Mouse (Mus musculus) limb, embryonic 10.5 days (tissue): ENCODE measurements around the gene Eipr1. TPM values are rescaled to one million over a fixed set of nuclear protein-coding genes. Genes with fewer than 3 reads are reported as not detected.

Experiments
- DNase-seq: peaks from one replicate; pipeline ENCODE4 v3.0.0-alpha.2; 2017; ENCODE audit warnings: low spot score
- H3K27ac ChIP-seq: fragments of 300-500 bp; sonication (generic); 2 replicates; pipeline ENCODE4 v1.5.1; 2016; ENCODE audit warnings: mild to moderate bottlenecking
- H3K27me3 ChIP-seq: fragments of 300-500 bp; sonication (generic); 2 replicates; pipeline ENCODE4 v1.6.1; 2016; ENCODE audit warnings: low read depth, mild to moderate bottlenecking; ENCODE audit not compliant: poor library complexity, severe bottlenecking
- H3K36me3 ChIP-seq: fragments of 300-500 bp; sonication (generic); 2 replicates; pipeline ENCODE4 v1.6.1; 2016; ENCODE audit warnings: mild to moderate bottlenecking, moderate library complexity
- H3K4me1 ChIP-seq: fragments of 300-500 bp; sonication (generic); 2 replicates; pipeline ENCODE4 v1.6.1; 2016
- H3K4me3 ChIP-seq: fragments of 300-500 bp; sonication (generic); 2 replicates; pipeline ENCODE4 v1.5.1; 2016; ENCODE audit warnings: mild to moderate bottlenecking, moderate library complexity
- H3K9me3 ChIP-seq: fragments of 300-500 bp; sonication (generic); replicated peaks from 2 replicates; pipeline ENCODE4 v1.6.1; 2016; ENCODE audit warnings: mild to moderate bottlenecking
- WGBS: fragments of 180-500 bp; shearing (Covaris S2); methylation state at CpG from one replicate; pipeline ENCODE4 v1.1.7; 2016; 5-methylcytosine and 5-hydroxymethylcytosine counted together
- polyA plus RNA-seq: library from polyadenylated mRNA; unstranded; fragments of >200 nt; fragmentation: Nextera tagmentation; extraction: Ambion mirVana; gene quantifications from 2 replicates; pipeline ENCODE4 v1.2.1, GENCODE M21; 2016

The Eipr1 gene
- polyA plus RNA-seq: 41.2 and 42.2 TPM in 2 replicates

GRCm38 (mm10) chr12:28751508-28752263 is at the start of gene Eipr1:
Gene Eipr1, plus strand, starts transcription at chr12:28751803.
- Histone ChIP-seq H3K9me3 (no peaks in the 10 kb centered on the region), H3K4me3 (peak within 1 kb of the TSS; percentile 87), H3K27me3 (no peaks in the 10 kb centered on the region), H3K27ac (peak within 1 kb of the TSS; percentile 87), H3K36me3 (peaks cover 6% of the 10 kb centered on the region), H3K4me1 (peaks cover 23% of the 10 kb centered on the region)
- 4% methylated on average over 36 of the region's 36 CpGs for WGBS
- peak; percentile 87 for DNase-seq

- H3K27me3 ChIP-seq: no peaks in the 10 kb centered on the region
- H3K9me3 ChIP-seq: no peaks in the 10 kb centered on the region
- WGBS: 6% methylated on average over 12 of the region's 12 CpGs
- H3K27ac ChIP-seq: peak overlapping the region; percentile 53
- peak; percentile 39 for DNase-seq
- peaks cover 31% of the 10 kb centered on the region for H3K4me1 ChIP-seq
- H3K36me3 ChIP-seq: peaks cover 16% of the 10 kb centered on the region
- H3K4me3 ChIP-seq: no peak overlapping the region
Measured at GRCm38 (mm10) chr12:28704381-28704780, 47.2 kb upstream of the Eipr1 start.

GRCm38 (mm10) chr12:28705204-28705603 is 46.4 kb upstream of the Eipr1 start:
- Histone ChIP-seq H3K27me3 (no peaks in the 10 kb centered on the region), H3K36me3 (peaks cover 24% of the 10 kb centered on the region), H3K9me3 (no peaks in the 10 kb centered on the region), H3K4me1 (peaks cover 26% of the 10 kb centered on the region), H3K4me3 (no peak overlapping the region), H3K27ac (peak overlapping the region; percentile 53; the same call in 1 of the 2 replicates)
- WGBS: 90% methylated on average over 6 of the region's 6 CpGs
- no peak for DNase-seq

GRCm38 (mm10) chr12:28708154-28708553 is 43.4 kb upstream of the Eipr1 start:
- 88% methylated on average over 4 of the region's 4 CpGs for WGBS
- Histone ChIP-seq H3K27ac (no peak overlapping the region), H3K27me3 (no peaks in the 10 kb centered on the region), H3K9me3 (no peaks in the 10 kb centered on the region), H3K4me1 (peaks cover 17% of the 10 kb centered on the region), H3K4me3 (no peak overlapping the region), H3K36me3 (peaks cover 46% of the 10 kb centered on the region)
- DNase-seq: no peak

- WGBS: 80% methylated on average over 22 of the region's 22 CpGs
- Histone ChIP-seq H3K27me3 (no peaks in the 10 kb centered on the region), H3K9me3 (no peaks in the 10 kb centered on the region), H3K27ac (no peak overlapping the region), H3K36me3 (peaks cover 50% of the 10 kb centered on the region), H3K4me3 (no peak overlapping the region), H3K4me1 (0 out of 2 replicates have a peak, but pooled peaks cover under 1% of the 10 kb centered on the region)
- no peak for DNase-seq
Measured at GRCm38 (mm10) chr12:28710566-28711185, 40.9 kb upstream of the Eipr1 start.

GRCm38 (mm10) chr12:28714822-28715632 is 36.6 kb upstream of the Eipr1 start:
- DNase-seq: no peak
- H3K4me1 ChIP-seq: no peaks in the 10 kb centered on the region
- no peaks in the 10 kb centered on the region for H3K27me3 ChIP-seq
- H3K9me3 ChIP-seq: no peaks in the 10 kb centered on the region
- no peak overlapping the region for H3K27ac ChIP-seq
- peaks cover 59% of the 10 kb centered on the region for H3K36me3 ChIP-seq
- 93% methylated on average over 24 of the region's 24 CpGs for WGBS
- no peak overlapping the region for H3K4me3 ChIP-seq

- no peak for DNase-seq
- H3K4me1 ChIP-seq: no peaks in the 10 kb centered on the region
- no peaks in the 10 kb centered on the region for H3K9me3 ChIP-seq
- no peak overlapping the region for H3K4me3 ChIP-seq
- H3K36me3 ChIP-seq: peaks cover 59% of the 10 kb centered on the region
- H3K27ac ChIP-seq: no peak overlapping the region
- 83% methylated on average over 2 of the region's 2 CpGs for WGBS
- no peaks in the 10 kb centered on the region for H3K27me3 ChIP-seq
Measured at GRCm38 (mm10) chr12:28717066-28717465, 34.5 kb upstream of the Eipr1 start.

- Histone ChIP-seq H3K4me3 (no peak overlapping the region), H3K4me1 (no peaks in the 10 kb centered on the region), H3K27me3 (no peaks in the 10 kb centered on the region), H3K9me3 (no peaks in the 10 kb centered on the region), H3K27ac (no peak overlapping the region), H3K36me3 (peaks cover 54% of the 10 kb centered on the region)
- 94% methylated on average over 2 of the region's 2 CpGs for WGBS
- DNase-seq: no peak
Measured at GRCm38 (mm10) chr12:28718106-28718505, 33.5 kb upstream of the Eipr1 start.

- 82% methylated on average over 3 of the region's 3 CpGs for WGBS
- no peaks in the 10 kb centered on the region for H3K27me3 ChIP-seq
- H3K9me3 ChIP-seq: no peaks in the 10 kb centered on the region
- no peak overlapping the region for H3K4me3 ChIP-seq
- no peak for DNase-seq
- H3K27ac ChIP-seq: no peak overlapping the region
- peaks cover 45% of the 10 kb centered on the region for H3K36me3 ChIP-seq
- no peaks in the 10 kb centered on the region for H3K4me1 ChIP-seq
Measured at GRCm38 (mm10) chr12:28724366-28724765, 27.2 kb upstream of the Eipr1 start.

GRCm38 (mm10) chr12:28726204-28726603 is 25.4 kb upstream of the Eipr1 start:
- 93% methylated on average over 4 of the region's 4 CpGs for WGBS
- Histone ChIP-seq H3K4me1 (no peaks in the 10 kb centered on the region), H3K27me3 (no peaks in the 10 kb centered on the region), H3K27ac (no peak overlapping the region), H3K9me3 (no peaks in the 10 kb centered on the region), H3K36me3 (peaks cover 41% of the 10 kb centered on the region), H3K4me3 (no peak overlapping the region)
- no peak for DNase-seq

- H3K9me3 ChIP-seq: no peaks in the 10 kb centered on the region
- no peak overlapping the region for H3K4me3 ChIP-seq
- WGBS: 88% methylated on average over 5 of the region's 5 CpGs
- no peaks in the 10 kb centered on the region for H3K27me3 ChIP-seq
- DNase-seq: no peak
- H3K27ac ChIP-seq: no peak overlapping the region
- peaks cover 38% of the 10 kb centered on the region for H3K36me3 ChIP-seq
- no peaks in the 10 kb centered on the region for H3K4me1 ChIP-seq
Measured at GRCm38 (mm10) chr12:28727061-28727460, 24.5 kb upstream of the Eipr1 start.

- H3K36me3 ChIP-seq: peaks cover 68% of the 10 kb centered on the region
- WGBS: 96% methylated on average over 8 of the region's 8 CpGs
- H3K4me3 ChIP-seq: no peak overlapping the region
- no peaks in the 10 kb centered on the region for H3K27me3 ChIP-seq
- DNase-seq: no peak
- no peaks in the 10 kb centered on the region for H3K4me1 ChIP-seq
- no peak overlapping the region for H3K27ac ChIP-seq
- H3K9me3 ChIP-seq: no peaks in the 10 kb centered on the region
Measured at GRCm38 (mm10) chr12:28732631-28733030, 19.0 kb upstream of the Eipr1 start.
